Mouse (Mus musculus) WW6 (cell line): Measurements from ENCODE around the gene Ccdc141.

ENCODE experiments used
- DNase-seq: peaks from one replicate; pipeline ENCODE4 v3.0.0-alpha.2; 2013; ENCODE audit warnings: low read depth, low spot score

Ccdc141 gene

DNA sequence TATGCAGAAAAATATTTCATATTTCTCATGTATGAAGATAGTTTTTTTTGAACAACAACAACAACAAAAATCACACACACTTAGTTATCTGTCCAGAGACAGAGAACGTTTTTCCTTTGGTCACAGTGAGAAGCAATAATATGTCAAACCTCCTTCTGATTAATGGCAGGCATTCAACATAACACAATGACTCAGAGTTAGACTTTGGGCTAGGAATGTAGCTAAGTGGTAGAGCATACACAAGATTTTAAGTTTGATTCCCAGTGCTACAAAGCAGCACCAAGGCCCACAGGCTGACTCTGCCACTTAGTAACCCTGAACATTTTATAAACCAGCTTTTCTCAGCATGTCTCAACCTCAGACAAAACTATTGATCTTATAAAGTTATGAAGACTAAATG lies 35.5 kb downstream of the Ccdc141 start:
- no peak for DNase-seq

DNA sequence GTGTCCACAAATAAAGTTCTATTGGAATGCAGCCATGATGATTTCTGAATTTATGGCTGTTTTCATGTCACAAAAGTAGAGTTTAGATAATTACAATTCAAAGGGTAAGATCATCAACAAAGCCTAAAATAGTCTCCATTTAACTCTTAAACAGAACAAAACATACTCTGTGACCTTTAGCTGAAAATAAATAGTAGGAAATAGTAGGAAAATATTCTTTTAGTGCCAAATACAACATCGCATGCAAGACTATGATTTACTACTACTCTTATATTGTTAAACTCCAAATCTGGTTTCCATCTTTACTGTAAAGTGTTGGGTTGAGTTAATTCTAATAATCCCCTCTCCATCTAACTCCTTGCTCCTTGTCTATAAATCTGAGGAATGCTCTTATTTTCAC lies 37.0 kb downstream of the Ccdc141 start:
- no peak for DNase-seq

DNA sequence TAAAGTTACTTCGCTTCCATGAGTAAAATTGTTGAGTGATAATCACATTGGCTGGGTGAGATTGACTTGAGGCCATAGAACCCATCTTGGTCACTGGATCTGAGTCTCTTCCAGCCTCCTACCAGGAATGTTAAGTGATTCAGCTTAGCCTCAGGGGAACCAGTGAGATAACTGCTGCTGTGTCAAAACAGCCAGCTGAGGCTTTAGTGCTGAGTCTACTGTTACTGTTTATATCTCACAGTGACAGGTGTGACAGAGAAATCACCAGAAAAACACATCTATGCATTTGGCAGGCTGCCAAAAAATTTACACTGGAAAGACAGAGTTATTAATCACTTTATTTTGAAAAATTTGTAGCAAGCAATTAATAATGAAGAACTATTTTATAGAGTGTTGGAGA lies 43.5 kb downstream of the Ccdc141 start:
- DNase-seq: no peak

DNA sequence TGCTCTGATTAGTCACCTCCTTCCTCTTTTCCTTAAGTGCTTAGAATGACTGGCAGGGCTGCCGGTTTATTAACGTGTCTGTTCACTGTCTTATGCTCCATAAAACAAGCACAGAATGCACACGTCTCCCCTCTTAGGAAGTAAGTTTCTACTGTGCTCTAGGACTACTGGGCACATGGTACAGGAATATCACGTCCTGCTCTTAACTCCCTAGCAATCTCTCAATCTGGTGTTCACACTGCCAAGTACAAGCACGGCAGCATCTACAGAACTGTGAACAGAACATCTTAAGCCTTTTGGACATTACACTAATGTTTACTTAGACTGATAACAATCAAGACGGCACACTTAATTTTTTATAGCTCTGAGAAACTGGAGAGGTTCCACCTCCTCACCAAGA lies 52.3 kb downstream of the Ccdc141 start:
- no peak for DNase-seq

DNA sequence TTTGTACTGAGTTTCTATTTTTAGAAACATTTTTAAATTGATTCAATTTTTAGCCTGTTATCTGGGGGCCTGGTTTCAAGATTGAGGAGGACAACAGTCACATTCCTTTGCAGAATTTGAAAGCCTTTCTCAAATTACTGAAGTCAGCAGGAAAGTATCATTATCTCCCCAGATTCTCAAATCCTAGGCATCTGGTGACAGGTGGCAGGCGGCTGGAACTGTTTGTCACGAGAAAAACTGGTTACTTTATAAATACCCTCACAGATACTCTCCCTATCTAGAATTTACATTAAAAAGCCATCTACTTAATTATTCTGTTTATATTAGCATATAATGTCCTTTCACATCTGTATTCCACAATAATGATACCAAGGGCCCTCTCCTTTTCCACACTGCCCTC lies 56.1 kb downstream of the Ccdc141 start:
- DNase-seq: no peak

DNA sequence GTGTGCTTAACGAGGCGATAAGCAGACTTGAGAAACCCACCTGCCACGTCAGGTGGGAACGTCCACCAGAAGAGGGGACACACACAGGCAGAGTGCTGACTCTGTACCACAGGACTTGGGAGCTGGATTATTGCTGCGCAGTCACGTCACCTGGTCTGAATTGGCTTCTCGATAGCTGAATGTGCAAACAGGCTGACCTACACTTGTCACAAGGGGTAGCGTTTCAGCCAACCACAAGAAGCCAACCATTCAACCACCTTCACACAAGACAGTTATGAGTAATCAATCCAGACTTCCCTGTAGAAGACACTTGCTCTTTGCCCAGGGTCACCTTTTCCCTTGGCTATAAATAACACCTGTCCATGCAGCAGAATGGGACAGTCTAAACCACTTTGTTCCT lies 56.6 kb downstream of the Ccdc141 start:
- no peak for DNase-seq

DNA sequence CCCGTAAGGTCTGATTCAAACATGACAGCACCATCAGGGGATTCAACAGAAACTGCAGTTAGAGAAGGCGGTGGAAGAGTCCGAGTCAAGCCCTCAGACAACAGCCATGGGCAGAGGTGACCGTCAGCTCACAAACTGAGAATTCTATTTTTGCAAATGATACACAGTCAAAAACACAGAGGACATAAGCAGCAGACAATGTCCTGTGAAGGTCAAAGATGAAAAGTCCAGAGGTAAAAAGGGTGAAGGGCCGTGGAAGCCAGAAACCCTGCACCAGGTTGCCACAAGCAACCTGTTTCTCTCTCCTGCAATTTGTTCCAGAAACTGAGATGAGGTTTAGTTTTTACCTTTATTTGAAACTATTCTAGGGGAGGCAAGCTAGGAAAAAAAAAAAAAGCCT lies 57.4 kb downstream of the Ccdc141 start:
- DNase-seq: no peak

DNA sequence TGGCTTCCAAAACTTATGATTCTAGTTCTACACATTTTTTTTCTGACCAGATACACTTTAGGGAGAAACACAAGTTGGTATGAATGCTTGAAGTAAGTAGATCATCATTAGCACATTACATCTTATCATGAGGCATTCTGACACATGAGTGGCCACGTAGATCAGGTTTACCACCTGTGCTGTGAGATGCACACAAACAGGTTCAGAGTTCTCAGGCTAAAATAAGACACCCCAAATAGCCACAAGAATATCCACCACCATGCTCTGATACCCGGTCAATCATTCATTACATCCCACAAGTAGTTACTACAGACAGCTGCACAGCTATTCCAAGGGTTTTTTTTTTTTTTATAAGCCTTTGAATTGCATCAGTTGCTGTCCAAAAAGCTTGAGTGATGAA lies 59.3 kb downstream of the Ccdc141 start:
- DNase-seq: no peak

DNA sequence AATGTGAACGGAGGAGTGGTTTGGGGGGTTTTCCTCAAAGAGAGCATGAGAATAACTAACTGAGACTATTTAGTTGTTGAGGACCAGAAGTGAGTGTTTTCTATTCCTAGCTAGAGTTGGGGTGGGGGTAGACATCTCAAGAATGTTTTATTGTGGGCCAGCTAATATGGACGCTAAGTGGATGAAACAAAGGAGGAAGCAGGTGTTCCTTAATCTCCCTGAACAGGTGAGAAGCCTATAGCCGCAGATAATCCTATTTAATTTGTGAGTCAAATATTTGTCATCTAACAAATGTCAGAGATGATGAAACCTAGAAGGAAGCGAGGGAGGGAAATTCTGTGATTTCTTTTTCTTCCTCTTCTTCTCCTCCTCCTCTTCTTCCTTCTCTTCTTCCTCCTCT lies 60.1 kb downstream of the Ccdc141 start:
- no peak for DNase-seq

DNA sequence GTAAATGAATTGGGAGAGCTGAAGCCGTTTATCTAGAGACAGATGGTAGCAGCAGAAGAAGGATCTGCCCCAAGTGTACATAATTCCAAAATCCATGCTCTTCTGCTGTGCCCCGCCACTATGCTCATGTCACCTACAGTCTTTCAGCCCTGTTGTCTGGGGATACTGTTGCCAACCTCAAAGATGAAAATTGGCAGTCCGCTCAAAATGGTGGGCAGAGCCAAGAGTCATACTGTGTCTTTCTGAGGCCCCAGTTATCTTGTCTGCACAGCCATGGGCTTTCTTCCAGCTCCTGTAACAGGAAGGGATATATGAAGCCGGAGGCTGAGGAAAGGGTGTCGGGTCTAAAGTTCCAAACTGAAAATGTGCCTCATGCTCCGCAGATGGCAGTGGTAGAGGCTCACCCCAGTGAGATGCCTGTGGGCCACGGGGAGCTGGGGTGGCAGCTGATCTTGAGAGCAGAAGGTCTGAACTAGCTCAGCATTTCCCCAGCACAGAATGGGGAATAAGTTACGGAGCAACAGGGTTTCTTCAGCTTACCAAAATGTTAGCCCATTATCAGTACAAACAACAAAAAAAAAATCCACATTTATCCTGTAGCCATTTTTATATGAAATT lies 60.8 kb downstream of the Ccdc141 start:
- DNase-seq: no peak

DNA sequence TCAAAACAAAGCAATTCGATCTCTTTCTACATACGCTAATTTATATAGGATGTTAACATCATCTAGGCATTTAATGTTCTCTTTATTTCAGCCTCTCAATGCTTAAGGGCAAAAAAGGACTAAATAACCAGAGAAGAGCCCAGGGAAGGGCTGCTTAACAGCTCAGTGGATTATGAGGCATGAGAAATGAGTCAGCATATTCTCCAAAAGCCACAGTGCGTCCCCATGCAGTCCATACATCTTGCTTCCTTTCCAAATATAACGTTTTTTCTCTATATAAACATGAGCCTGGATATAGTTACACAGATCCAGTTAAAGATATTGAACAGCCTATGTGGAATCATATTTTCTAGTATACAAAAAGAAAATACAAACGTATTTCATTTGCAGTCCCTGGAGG lies 61.9 kb downstream of the Ccdc141 start:
- no peak for DNase-seq

DNA sequence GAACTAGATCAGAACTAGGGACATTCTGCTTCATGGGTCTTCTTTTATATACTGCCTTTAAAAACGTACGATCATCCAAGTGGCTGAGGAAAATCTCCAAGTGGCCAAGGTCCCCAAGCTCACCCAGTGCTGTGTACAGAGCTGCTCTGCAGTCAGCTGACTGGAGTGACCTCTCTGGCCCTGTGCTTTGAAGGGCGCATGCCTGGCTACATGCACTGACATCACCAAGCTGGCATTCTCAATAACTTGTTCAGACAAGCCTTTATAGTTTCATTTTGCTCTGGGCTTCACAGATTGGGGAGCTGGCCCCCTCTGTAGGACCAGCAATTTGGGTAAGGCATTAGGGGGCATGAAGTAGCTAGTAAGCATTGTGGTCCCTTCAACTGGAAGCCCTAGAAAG lies 64.3 kb downstream of the Ccdc141 start:
- DNase-seq: no peak

DNA sequence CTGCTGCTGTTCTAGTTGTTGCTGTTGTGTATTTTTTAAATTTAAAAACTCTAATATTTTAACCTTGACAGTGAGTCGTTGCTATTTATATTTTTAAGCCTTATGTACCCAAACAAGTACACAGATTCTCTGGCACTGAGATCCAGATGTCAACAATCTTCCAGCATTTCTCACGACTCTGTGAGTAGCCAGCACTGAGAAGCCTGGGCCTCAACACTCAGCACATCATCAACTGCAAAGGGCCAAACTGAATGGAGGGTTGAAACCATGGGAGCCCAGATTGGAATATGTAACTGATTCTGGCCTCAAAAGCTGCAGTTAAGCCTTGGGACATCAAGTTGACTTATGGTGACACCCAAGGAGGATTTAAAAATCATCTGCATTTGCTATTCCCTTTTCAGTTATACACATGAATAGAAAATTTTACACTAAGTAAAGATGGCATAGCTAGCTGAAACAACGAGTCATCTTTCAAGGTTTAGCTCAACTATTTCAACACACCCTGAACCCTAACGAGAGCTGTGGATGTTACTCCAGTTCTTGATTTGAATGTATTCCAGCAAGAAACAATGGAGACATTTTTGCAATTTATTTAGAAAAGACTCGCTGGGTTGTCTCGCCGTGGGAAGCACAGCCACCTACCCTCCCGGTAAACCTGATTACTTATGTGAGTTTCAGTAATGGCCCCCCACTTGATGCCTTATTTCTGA lies 65.3 kb downstream of the Ccdc141 start:
- no peak for DNase-seq

DNA sequence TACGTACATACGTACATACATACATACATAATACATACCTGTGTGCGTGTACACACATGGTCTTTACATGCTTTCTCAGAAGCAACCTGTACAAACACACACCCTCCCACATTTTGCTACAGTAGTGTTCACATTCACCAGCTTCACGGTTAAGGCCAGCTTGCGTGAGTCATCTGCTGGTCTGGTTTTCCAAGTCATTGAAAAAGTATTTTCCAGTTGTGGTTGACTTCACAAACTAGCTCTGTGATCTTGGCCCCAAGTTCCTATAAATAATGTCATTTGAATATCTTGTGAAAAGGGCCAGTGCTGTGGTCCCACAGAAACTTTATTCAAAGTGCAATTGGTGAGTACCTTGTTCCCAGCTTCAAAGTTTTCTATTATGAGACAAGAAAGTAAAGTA lies 67.9 kb downstream of the Ccdc141 start:
- DNase-seq: no peak

DNA sequence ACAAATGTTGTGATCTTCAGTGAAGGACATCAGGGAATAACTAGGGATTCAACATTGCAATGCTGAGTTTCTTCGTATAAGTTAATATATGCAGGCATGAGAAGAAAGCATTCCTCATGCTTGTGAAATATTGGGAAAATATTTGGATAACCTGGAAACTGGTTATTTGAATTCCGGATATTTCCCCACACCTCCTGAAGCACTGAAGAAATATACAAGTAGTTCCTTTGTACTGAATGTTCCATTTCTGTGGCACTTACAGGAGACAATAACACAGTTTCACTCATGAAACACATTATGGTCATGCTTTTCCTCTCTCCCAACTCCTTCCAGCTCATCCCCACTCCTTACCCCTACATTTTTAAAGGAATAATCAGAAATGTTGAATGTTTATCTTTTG lies 70.6 kb downstream of the Ccdc141 start:
- DNase-seq: no peak

DNA sequence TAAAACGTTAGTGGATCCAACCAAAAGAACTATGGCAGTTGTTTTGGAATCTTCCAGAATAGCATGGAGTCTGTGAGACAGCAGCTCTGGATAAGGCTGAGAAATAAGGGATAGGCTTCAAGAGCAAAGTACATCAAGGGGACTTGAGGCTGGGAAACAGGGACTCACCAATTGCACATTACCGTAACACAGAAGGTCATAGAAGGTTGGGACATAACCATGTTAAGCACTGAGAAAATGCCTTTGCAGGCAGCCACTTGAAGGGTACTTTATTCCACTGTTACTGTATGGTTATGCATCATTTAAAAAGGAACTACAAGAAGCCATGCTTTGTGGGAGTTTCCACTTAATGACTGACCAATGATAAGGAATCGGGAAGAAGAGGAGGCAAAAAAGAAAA lies 71.7 kb downstream of the Ccdc141 start:
- DNase-seq: no peak

DNA sequence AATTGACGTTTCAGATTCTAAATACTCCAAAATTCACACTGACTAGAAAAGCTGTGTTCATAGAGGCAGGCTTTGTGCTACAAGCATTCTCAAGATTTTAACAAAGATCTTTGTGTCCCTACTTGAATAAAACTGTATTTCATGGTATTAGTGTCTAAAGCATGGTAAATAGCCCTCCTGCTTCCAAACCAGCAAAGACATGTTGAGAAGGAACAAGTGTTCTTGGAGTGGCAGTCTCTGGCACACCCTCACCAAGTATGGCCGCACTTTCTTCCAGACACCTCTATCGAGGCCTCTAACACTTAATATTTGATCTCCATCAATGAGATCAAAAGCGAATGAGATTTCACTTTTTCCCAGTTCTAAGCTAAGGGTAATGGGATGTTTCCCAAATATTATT lies 78.7 kb downstream of the Ccdc141 start:
- no peak for DNase-seq

DNA sequence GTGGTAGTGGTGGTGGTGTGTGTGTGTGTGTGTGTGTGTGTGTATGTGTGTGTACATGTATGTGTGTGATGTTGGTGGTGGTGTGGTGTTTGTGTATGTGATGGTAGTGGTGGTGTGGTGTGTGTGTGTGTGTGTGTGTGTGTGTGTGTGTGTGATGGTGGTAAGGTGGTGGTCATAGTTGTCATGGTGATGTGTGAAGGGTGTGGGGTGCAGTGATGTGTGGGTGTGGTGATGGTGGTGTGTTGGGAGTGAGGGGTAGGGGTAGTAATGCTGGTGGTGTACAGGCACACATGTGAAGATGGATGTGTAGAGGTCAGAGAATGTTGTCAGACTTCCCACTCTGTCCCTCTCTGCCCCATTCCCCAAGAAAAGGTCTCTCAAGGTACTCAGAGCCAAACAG lies 85.1 kb downstream of the Ccdc141 start:
- no peak for DNase-seq

DNA sequence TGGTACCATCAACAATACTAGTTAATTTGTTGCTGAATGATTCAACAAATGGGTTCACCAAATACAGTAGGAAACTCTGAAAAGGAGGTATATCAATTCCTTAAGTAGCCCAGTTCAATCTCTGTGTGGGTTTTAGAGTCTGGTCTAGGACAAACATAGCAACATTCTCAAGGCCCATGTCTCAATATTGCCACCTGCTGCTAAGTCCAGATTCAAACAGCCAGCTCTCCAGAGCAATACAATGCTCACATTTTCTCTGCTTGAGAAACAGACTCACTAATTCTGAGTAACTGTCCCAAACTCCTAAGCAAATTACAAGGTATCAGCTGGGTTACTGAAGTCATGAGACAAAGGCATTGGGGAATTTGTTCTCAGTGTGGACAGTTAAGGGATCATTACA lies 85.8 kb downstream of the Ccdc141 start:
- no peak for DNase-seq

DNA sequence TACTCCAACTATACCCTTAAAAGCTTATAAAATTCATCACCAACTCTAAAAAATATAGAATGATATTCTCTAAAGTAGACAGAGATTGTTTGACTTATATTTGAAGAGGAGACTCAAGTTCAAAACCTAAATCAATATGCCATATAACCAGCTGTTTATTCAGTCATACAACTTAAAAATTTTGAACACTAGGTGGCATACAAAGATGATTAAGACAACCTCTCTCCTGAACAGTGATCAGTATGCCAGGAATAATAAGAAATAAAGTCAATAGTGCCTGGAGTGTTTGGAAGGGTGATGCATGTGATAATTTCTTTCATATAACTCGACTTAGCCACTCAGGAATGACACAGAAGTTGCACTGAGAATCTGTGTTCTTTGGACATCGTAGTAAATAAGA lies 89.3 kb downstream of the Ccdc141 start:
- DNase-seq: no peak

DNA sequence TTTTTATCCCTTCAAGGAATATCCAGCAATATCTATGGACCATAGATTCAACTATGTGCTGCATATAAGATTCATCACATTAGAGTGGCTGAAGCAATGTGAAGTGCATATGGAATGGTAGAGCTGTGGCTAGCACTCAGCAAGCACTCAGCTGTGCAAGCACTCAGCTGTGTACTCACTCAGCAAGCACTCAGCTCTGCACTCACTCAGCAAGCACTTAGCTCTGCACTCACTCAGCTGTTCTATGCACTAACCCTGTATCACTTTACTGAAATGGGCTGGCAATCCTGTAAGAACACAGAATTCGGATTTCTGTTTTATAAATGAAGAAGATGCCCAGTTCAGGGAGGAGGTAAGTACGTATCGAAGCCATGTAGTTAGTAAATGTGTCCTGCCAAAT lies 89.8 kb downstream of the Ccdc141 start:
- no peak for DNase-seq

DNA sequence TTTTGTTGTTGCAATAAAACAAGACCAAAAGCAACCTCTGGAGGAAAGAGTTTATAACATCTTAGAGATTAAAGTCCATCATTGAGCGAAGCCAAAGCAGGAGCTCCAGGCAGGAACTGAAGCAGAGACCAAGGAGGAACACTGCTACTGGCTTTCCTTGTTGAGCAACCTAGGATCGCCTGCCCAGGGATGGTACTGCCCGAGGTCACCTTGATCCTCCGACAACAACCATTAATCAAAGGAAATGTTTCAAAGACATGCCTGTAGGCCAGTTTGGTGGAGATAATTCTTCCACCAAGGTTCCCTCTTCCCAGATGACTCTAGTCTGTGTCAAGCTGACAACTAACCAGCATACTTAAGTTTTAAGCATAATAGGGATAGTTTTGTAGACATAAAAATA lies 91.7 kb downstream of the Ccdc141 start:
- no peak for DNase-seq

DNA sequence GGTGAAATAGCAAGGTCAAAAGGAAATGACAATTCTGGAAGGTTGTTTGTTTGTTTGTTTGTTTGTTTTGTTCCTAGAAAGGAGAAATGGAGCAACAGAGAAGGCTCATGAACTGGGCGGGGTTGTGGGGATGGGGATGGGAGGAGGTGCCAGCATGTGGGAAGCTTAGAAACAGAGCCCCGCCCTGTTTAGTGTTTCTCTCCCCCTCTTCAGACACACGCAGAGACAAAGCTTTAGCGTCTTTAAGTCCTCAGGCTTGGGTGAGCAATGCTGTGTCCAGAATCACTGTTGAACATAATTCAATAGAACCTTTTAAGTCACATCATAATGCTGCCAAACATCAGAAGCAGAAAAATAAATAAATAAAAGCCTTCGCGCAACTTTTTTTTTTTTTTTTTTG lies 96.1 kb downstream of the Ccdc141 start:
- no peak for DNase-seq

DNA sequence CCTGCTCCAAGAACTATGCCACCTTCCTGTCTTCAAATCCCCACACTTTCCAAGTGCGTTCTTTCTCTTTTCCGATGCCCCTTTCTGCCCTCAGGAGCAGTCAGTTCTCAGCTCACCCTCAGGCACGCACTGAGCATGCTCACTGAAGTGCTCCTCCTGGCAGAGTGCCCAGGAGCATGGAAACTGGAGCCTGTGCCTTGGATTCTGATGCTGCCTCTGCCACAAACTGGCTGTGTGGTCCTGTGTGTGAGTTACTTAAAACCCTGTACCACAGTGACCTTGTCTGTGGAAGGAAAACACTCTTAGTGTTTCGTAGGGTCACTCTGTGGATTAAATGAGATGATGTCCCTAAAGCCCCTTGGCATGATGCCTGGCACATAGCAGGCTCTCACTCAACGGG lies 96.5 kb downstream of the Ccdc141 start:
- no peak for DNase-seq
